In the genomic region with DNA sequence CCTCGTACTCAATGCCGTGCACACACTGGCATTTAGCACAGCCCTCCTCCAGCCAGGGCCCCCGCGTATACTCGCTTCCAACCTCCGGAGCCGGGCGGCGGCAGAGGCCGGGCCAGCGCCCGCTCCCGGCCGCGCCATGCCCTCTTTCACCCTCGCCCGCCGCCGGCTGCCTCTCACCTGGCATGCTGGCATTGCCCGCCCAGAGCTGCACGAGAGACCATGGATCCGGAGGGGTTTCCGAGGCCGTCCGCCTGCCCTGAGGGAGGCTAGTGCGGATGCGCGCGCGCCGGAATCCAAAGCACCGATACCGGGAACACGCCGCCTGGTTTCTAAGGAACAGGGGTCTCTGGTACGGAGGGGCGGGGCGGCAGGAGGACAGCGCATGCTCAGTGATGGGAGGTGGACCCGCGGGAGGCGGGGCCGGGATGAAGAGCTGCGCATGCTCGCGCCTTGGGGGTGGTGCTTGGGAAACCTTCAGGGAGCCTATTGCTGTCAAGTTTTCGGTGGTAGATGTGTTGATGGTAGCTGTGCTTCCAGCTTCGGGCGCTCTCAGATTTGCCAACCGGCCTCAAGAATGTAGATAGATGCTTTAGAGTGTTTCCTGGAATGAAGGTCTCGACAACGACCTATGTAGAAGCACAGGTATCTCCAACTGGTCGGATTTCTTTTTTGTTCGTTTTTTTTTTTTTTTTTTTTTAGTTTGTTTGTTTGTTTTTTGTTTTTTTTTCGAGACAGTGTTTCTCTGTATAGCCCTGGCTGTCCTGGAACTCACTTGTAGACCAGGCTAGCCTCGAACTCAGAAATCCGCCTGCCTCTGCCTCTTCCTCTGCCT, we compare ENCODE assay signal across 8 mouse cellular contexts. TPM values are rescaled to one million over a fixed set of nuclear protein-coding genes. Genes with fewer than 3 reads are reported as not detected.
DNase-seq lines count a peak whose midpoint lies in the region; ATAC-seq and TF ChIP-seq lines count a peak whose summit lies in the region.

A gene (minus strand): TSS at position 388 of the 832 bp plus-strand sequence.

- peak within 1 kb of the TSS; percentile 87 to 90 for H3K4me3 ChIP-seq in MEL (ENCODE audit: control insufficient read depth in 1 of 2, insufficient read depth in 1 of 2, low read depth in 2 of 2, low read length in 2 of 2)
- H3K4me3 ChIP-seq in cerebellum, adult 2 months (replicated peaks; ENCODE audit: insufficient read depth, low read depth, low read length) = peak within 1 kb of the TSS; percentile 62
- peak within 1 kb of the TSS; percentile 79 for H3K4me3 ChIP-seq in forebrain, postnatal 0 days (ENCODE audit: low read depth, low read length)
- peak within 1 kb of the TSS; percentile 92 for H3K4me3 ChIP-seq in lung, embryonic 16.5 days (ENCODE audit: low read length)

- TF ChIP-seq CTCF in MEL (IDR thresholded peaks at IDR 0.05 in 2 of 3, conservative IDR thresholded peaks at IDR 0.05 in 1 of 3; ENCODE audit: control insufficient read depth in 1 of 3, insufficient read depth in 1 of 3, low read depth in 2 of 3, low read length in 3 of 3, poor library complexity in 1 of 3, severe bottlenecking in 1 of 3) = no peak
- no peak for TF ChIP-seq CTCF in cerebellum, adult 2 months (IDR thresholded peaks at IDR 0.05; ENCODE audit: borderline replicate concordance, insufficient read depth, low read depth, low read length)
- no peak for TF ChIP-seq CTCF in forebrain, postnatal 0 days (IDR thresholded peaks at IDR 0.05; ENCODE audit: low read depth)

- no peaks in the 10 kb centered on the region for H3K9me3 ChIP-seq in MEL (replicated peaks; ENCODE audit: insufficient read depth, low read length)
- H3K9me3 ChIP-seq in forebrain, postnatal 0 days (ENCODE audit: low read length) = no peaks in the 10 kb centered on the region
- H3K9me3 ChIP-seq in lung, embryonic 16.5 days (ENCODE audit: control insufficient read depth, low read length) = no peaks in the 10 kb centered on the region

- TF ChIP-seq POLR2A in MEL (IDR thresholded peaks at IDR 0.05; ENCODE audit: control insufficient read depth in 1 of 2, insufficient read depth in 1 of 2, low read depth in 1 of 2, low read length in 2 of 2, poor library complexity in 1 of 2) = peak; percentile 69
- TF ChIP-seq POLR2A in cerebellum, adult 2 months (IDR thresholded peaks at IDR 0.05; ENCODE audit: borderline replicate concordance, insufficient read depth, low read length) = peak; percentile 94; the same call in 1 of the 2 replicates

- DNase-seq in MEL (ENCODE audit: low read depth, low spot score) = peak; percentile 96
- peak; percentile 96 to 99 for DNase-seq in cerebellum, adult 2 months
- peak; percentile 99 for DNase-seq in forebrain, postnatal 0 days
- DNase-seq in layer of hippocampus, adult 9-10 months (ENCODE audit: low spot score) = peak; percentile 90
- DNase-seq in ovary, postnatal 10 days (ENCODE audit: low spot score) = peak; percentile 95
- DNase-seq in thymus, postnatal 10 days (ENCODE audit: low spot score in 2 of 2) = peak; percentile 95 to 98

- no peak within 1 kb of the TSS for H3K27ac ChIP-seq in MEL (ENCODE audit: control insufficient read depth, low read depth, low read length)
- H3K27ac ChIP-seq in cerebellum, adult 2 months (ENCODE audit: insufficient read depth, low read length) = peak within 1 kb of the TSS; percentile 37; the same call in 1 of the 2 replicates
- peak within 1 kb of the TSS; percentile 93 for H3K27ac ChIP-seq in forebrain, postnatal 0 days (ENCODE audit: low read depth, low read length)
- peak within 1 kb of the TSS; percentile 63 for H3K27ac ChIP-seq in lung, embryonic 16.5 days (ENCODE audit: low read length)

- H3K79me2 ChIP-seq in MEL (ENCODE audit: control insufficient read depth, insufficient read depth, low read length, poor library complexity) = no peaks in the 10 kb centered on the region; the same call in none of the 2 replicates

- peak; percentile 100 for ATAC-seq in forebrain, postnatal 0 days
- ATAC-seq in hematopoietic stem cell, adult 5-6 weeks (replicated peaks in 1 of 2; ENCODE audit: insufficient read depth in 1 of 2, low FRiP score in 2 of 2, low TSS enrichment in 1 of 2, low read depth in 1 of 2, poor library complexity in 2 of 2, severe bottlenecking in 2 of 2) = peak; percentile 92 to 99
- peak; percentile 99 for ATAC-seq in lung, embryonic 16.5 days (ENCODE audit: low read depth)

- peaks cover 0 to 16% of the 10 kb centered on the region in 2 experiments; a peak in 2 of 4 replicates for H3K36me3 ChIP-seq in MEL (ENCODE audit: control insufficient read depth in 1 of 2, insufficient read depth in 2 of 2, low read length in 2 of 2)
- no peaks in the 10 kb centered on the region for H3K36me3 ChIP-seq in forebrain, postnatal 0 days (ENCODE audit: insufficient read depth)
- no peaks in the 10 kb centered on the region for H3K36me3 ChIP-seq in lung, embryonic 16.5 days (ENCODE audit: control insufficient read depth, insufficient read depth, low read length)

- TF ChIP-seq EP300 in MEL (IDR thresholded peaks at IDR 0.05; ENCODE audit: low read depth in 1 of 2, low read length in 2 of 2) = no peak

- H3K4me2 ChIP-seq in forebrain, postnatal 0 days (ENCODE audit: low read depth) = peak within 1 kb of the TSS; percentile 61
- H3K4me2 ChIP-seq in lung, embryonic 16.5 days (ENCODE audit: low read depth, low read length) = peak within 1 kb of the TSS; percentile 74

- H3K27me3 ChIP-seq in MEL (ENCODE audit: control insufficient read depth in 1 of 2, insufficient read depth in 2 of 2, low read length in 2 of 2) = no peaks in the 10 kb centered on the region
- no peaks in the 10 kb centered on the region for H3K27me3 ChIP-seq in cerebellum, adult 2 months (ENCODE audit: control insufficient read depth, insufficient read depth, low read length)
- no peaks in the 10 kb centered on the region for H3K27me3 ChIP-seq in forebrain, postnatal 0 days (ENCODE audit: insufficient read depth, low read length)
- no peaks in the 10 kb centered on the region for H3K27me3 ChIP-seq in lung, embryonic 16.5 days (ENCODE audit: control insufficient read depth, insufficient read depth, low read depth, low read length)

- no peak for TF ChIP-seq RAD21 in MEL (IDR thresholded peaks at IDR 0.05; ENCODE audit: low read depth, low read length)

- 3% methylated on average over 57 of the region's 57 CpGs for WGBS in cerebellum, adult 2 months
- WGBS in forebrain, postnatal 0 days = 4% methylated on average over 55 of the region's 57 CpGs
- WGBS in lung, embryonic 16.5 days = 3% methylated on average over 57 of the region's 57 CpGs

- peaks cover 4 to 16% of the 10 kb centered on the region in 2 experiments for H3K4me1 ChIP-seq in MEL (ENCODE audit: control insufficient read depth in 1 of 2, insufficient read depth in 2 of 2, low read length in 2 of 2)
- no peaks in the 10 kb centered on the region; the same call in 1 of the 2 replicates for H3K4me1 ChIP-seq in cerebellum, adult 2 months (ENCODE audit: control insufficient read depth, insufficient read depth, low read length)
- H3K4me1 ChIP-seq in forebrain, postnatal 0 days (ENCODE audit: insufficient read depth) = 0 out of 2 replicates have a peak, but pooled peaks cover 5% of the 10 kb centered on the region
- H3K4me1 ChIP-seq in lung, embryonic 16.5 days (replicated peaks; ENCODE audit: control insufficient read depth, insufficient read depth, low read length) = peaks cover 12% of the 10 kb centered on the region

- H3K9ac ChIP-seq in MEL (ENCODE audit: control insufficient read depth, low read depth, low read length, poor library complexity, severe bottlenecking) = peak within 1 kb of the TSS; percentile 82
- H3K9ac ChIP-seq in forebrain, postnatal 0 days = peak within 1 kb of the TSS; percentile 82
- peak within 1 kb of the TSS; percentile 86 for H3K9ac ChIP-seq in lung, embryonic 16.5 days (ENCODE audit: low read length)

TF ChIP-seq in MEL, 35 proteins besides CTCF, POLR2A, EP300 and RAD21 (continues in another document):
- TF ChIP-seq SMC3 (IDR thresholded peaks at IDR 0.05; ENCODE audit: low read depth, low read length) = no peak
- TF ChIP-seq ELF1 (IDR thresholded peaks at IDR 0.05; ENCODE audit: low read depth, low read length) = no peak
- TF ChIP-seq RCOR1 (IDR thresholded peaks at IDR 0.05; ENCODE audit: low read depth, low read length) = no peak
- TF ChIP-seq TBP (IDR thresholded peaks at IDR 0.05; ENCODE audit: low read depth, low read length) = peak; percentile 56
- TF ChIP-seq MAZ (IDR thresholded peaks at IDR 0.05; ENCODE audit: low read depth, low read length) = 0 out of 2 replicates have a peak, but pooled peaks have one; percentile 55
- no peak for TF ChIP-seq ZMIZ1 (IDR thresholded peaks at IDR 0.05; ENCODE audit: low read depth, low read length)
- TF ChIP-seq ZKSCAN1 (IDR thresholded peaks at IDR 0.05; ENCODE audit: low read depth, low read length) = no peak
- 0 out of 2 replicates have a peak, but pooled peaks have one; percentile 23 for TF ChIP-seq MYC (IDR thresholded peaks at IDR 0.05; ENCODE audit: low read depth, low read length)
- no peak for TF ChIP-seq MEF2A (IDR thresholded peaks at IDR 0.05; ENCODE audit: extremely low read depth, insufficient replicate concordance, low read depth, low read length, poor library complexity, severe bottlenecking)
- no peak for TF ChIP-seq GABPA (IDR thresholded peaks at IDR 0.05; ENCODE audit: low read depth, low read length)
- no peak for TF ChIP-seq POLR2AphosphoS5 (IDR thresholded peaks at IDR 0.05; ENCODE audit: borderline replicate concordance, low read depth, low read length)
- no peak for TF ChIP-seq MYB (IDR thresholded peaks at IDR 0.05; ENCODE audit: low read depth, low read length)
- peak; percentile 64 for TF ChIP-seq ZNF384 (IDR thresholded peaks at IDR 0.05; ENCODE audit: low read depth, low read length)
- 0 out of 2 replicates have a peak, but pooled peaks have one; percentile 28 for TF ChIP-seq TCF12 (IDR thresholded peaks at IDR 0.05; ENCODE audit: low read depth, low read length)
- TF ChIP-seq BHLHE40 (IDR thresholded peaks at IDR 0.05; ENCODE audit: borderline replicate concordance, low read depth, low read length) = no peak
- TF ChIP-seq NRF1 (IDR thresholded peaks at IDR 0.05; ENCODE audit: insufficient read depth, low read depth, low read length, poor library complexity, severe bottlenecking) = peak; percentile 99
- TF ChIP-seq MAFK (IDR thresholded peaks at IDR 0.05; ENCODE audit: borderline replicate concordance, low read depth, low read length) = no peak
- peak; percentile 85 for TF ChIP-seq SIN3A (IDR thresholded peaks at IDR 0.05; ENCODE audit: low read length)

RNA-seq across cellular contexts. Expression of the gene that starts here (rescaled TPM):
- total RNA-seq in MEL (2012; rRNA removed) = 7.0 and 8.3 TPM in 2 replicates
- polyA plus RNA-seq in MEL (2012; ENCODE audit: insufficient read depth in 1 of 2, insufficient read length in 2 of 2, low read depth in 1 of 2, low replicate concordance in 2 of 2, missing spikeins in 1 of 2) = 1 to 10 TPM in 1 of 2 experiments, not detected in 1; 7.0 TPM
- polyA plus RNA-seq in cerebellum, adult 2 months (2012; rRNA removed) = 20.7 and 21.4 TPM in 2 replicates
- 42.6 and 51.2 TPM in 2 replicates for total RNA-seq in forebrain, postnatal 0 days (2014; rRNA removed)
- polyA plus RNA-seq in forebrain, postnatal 0 days (2015; fragmentation: Nextera tagmentation; extraction: Ambion mirVana) = 58.4 and 71.2 TPM in 2 replicates
- total RNA-seq in hematopoietic stem cell, adult 5-6 weeks (2017) = 1.6 and 5.8 TPM in 2 replicates
- 22.4 and 25.3 TPM in 2 replicates for polyA plus RNA-seq in lung, embryonic 16.5 days (2015; fragmentation: Nextera tagmentation; extraction: Ambion mirVana)
